Mouse (Mus musculus) bone marrow, adult 2 months (tissue): ENCODE results near the gene Tmem192.

Source experiments
- CTCF ChIP-seq: fragments of 200-500 bp; IDR thresholded peaks from 2 replicates; pipeline ENCODE4 v1.5.1; 2011; ENCODE audit warnings: low read length, control low read depth; ENCODE audit not compliant: control insufficient read depth, insufficient read depth
- POLR2A ChIP-seq: fragments of 200-500 bp; IDR thresholded peaks from 2 replicates; pipeline ENCODE4 v1.6.1; 2011; ENCODE audit warnings: low read depth, mild to moderate bottlenecking, control low read depth, low read length, borderline replicate concordance; ENCODE audit not compliant: control insufficient read depth

DNA sequence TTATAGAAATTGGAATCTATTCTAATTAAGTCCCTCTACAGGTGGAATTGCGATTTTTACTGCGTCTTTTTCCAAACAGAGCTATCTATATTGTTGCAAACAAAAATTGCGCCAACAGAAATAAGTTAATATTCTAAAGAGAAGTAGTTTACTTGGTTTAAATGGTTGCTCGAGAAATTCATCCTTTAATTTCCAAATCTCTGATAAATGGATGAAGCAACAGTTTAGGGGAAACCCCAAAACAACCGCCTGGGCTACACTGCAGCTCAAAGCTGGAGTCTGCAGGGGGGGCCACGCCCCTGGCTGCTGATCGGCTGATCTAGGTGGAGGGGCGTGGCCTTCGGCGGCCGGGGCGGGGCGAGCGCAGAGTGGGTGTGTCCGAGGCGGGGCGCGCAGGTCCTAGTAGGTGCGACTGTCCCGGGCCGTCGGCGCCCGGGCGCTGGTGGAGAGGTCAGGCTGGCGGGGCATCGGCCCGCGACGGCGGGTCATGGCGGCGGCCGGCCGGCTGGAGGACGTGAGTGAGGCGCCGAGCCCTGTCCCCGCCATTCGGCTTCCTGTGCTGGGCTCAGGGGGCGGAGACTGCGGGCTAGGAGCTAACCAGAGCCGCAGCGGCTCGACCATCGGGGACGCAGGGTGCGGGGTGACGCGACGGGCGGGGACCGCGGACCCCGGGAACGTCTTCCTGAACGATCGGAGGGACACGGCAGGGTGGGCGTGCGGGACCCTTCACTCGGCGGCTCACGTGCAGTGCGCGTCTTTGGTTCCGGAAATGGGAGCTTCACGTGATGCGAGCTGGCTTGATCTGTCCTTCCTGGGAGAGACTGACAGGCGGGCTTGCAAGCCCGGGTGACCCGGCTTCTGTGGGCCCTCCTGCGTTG lies at the start of gene Tmem192:
- TF ChIP-seq POLR2A (peak; percentile 44; the same call in 1 of the 2 replicates), CTCF (no peak)
